Mouse (Mus musculus) MEL (cell line): ENCODE results near the gene Mab21l1. TPM values are rescaled to one million over a fixed set of nuclear protein-coding genes. Genes with fewer than 3 reads are reported as not detected.

Experiments
- DNase-seq: peaks from one replicate; pipeline ENCODE4 v3.0.0; 2011; ENCODE audit warnings: low read depth, low spot score
- H3K27ac ChIP-seq: 2 replicates; pipeline ENCODE4 v1.5.1; 2012; ENCODE audit warnings: low read depth, mild to moderate bottlenecking, control low read depth, low read length, moderate library complexity; ENCODE audit not compliant: control insufficient read depth
- H3K27me3 ChIP-seq, 2 experiments: fragments of 150-350 bp in 1 of 2; sonication (generic) in 1 of 2; 2 replicates each; pipeline ENCODE4 v1.6.1; 2012; ENCODE audit warnings: low read length in 2 of 2, mild to moderate bottlenecking in 2 of 2, improper control_type of control experiment in 1 of 2, moderate library complexity in 1 of 2; ENCODE audit not compliant: insufficient read depth in 2 of 2, control insufficient read depth in 1 of 2
- H3K36me3 ChIP-seq, 2 experiments: 2 replicates each; pipeline ENCODE4 v1.6.1; 2012 to 2014; ENCODE audit warnings: low read length in 2 of 2, improper control_type of control experiment in 1 of 2, inconsistent platforms in 1 of 2, mild to moderate bottlenecking in 1 of 2; ENCODE audit not compliant: insufficient read depth in 2 of 2, control insufficient read depth in 1 of 2
- H3K4me1 ChIP-seq, 2 experiments: fragments of 150-350 bp in 1 of 2; sonication (generic) in 1 of 2; 2 replicates each; pipeline ENCODE4 v1.6.1; 2012; ENCODE audit warnings: low read length in 2 of 2, improper control_type of control experiment in 1 of 2, mild to moderate bottlenecking in 1 of 2; ENCODE audit not compliant: insufficient read depth in 2 of 2, control insufficient read depth in 1 of 2
- H3K4me3 ChIP-seq, 2 experiments: fragments of 150-350 bp in 1 of 2; sonication (generic) in 1 of 2; 2 replicates each; pipeline ENCODE4 v1.5.1; 2012; ENCODE audit warnings: low read depth in 2 of 2, low read length in 2 of 2, mild to moderate bottlenecking in 2 of 2, moderate library complexity in 2 of 2, control low read depth in 1 of 2, improper control_type of control experiment in 1 of 2; ENCODE audit not compliant: control insufficient read depth in 1 of 2, insufficient read depth in 1 of 2
- H3K79me2 ChIP-seq: 2 replicates; pipeline ENCODE4 v1.6.1; 2012; ENCODE audit warnings: mild to moderate bottlenecking, low read length, moderate library complexity; ENCODE audit not compliant: control insufficient read depth, poor library complexity, insufficient read depth
- H3K9ac ChIP-seq: 2 replicates; pipeline ENCODE4 v1.6.1; 2012; ENCODE audit warnings: low read depth, mild to moderate bottlenecking, control low read depth, low read length, moderate library complexity; ENCODE audit not compliant: control insufficient read depth, poor library complexity, severe bottlenecking
- H3K9me3 ChIP-seq: fragments of 150-350 bp; sonication (generic); replicated peaks from 2 replicates; pipeline ENCODE4 v1.6.1; 2012; ENCODE audit warnings: mild to moderate bottlenecking, low read length, improper control_type of control experiment, moderate library complexity; ENCODE audit not compliant: insufficient read depth
- BHLHE40 ChIP-seq: IDR thresholded peaks from 2 replicates; pipeline ENCODE4 v1.6.1; 2012; ENCODE audit warnings: low read depth, mild to moderate bottlenecking, inconsistent platforms, low read length, improper control_type of control experiment, borderline replicate concordance
- CHD1 ChIP-seq: IDR thresholded peaks from 2 replicates; pipeline ENCODE4 v1.6.1; 2012; ENCODE audit warnings: low read depth, mild to moderate bottlenecking, inconsistent platforms, low read length, improper control_type of control experiment
- CHD2 ChIP-seq: IDR thresholded peaks from 2 replicates; pipeline ENCODE4 v1.6.1; 2011; ENCODE audit warnings: low read length, improper control_type of control experiment
- CTCF ChIP-seq, 3 experiments: IDR thresholded peaks in 2 of 3; conservative IDR thresholded peaks in 1 of 3; 2 replicates each; pipeline ENCODE4 v1.5.1; 2011 to 2012; ENCODE audit warnings: low read length in 3 of 3, low read depth in 2 of 3, mild to moderate bottlenecking in 2 of 3, improper control_type of control experiment in 1 of 3, inconsistent platforms in 1 of 3, mixed read lengths in 1 of 3, moderate library complexity in 1 of 3; ENCODE audit not compliant: control insufficient read depth in 1 of 3, insufficient read depth in 1 of 3, poor library complexity in 1 of 3, severe bottlenecking in 1 of 3
- EP300 ChIP-seq, 2 experiments: IDR thresholded peaks; 2 replicates each; pipeline ENCODE4 v1.6.1; 2011; ENCODE audit warnings: improper control_type of control experiment in 2 of 2, low read length in 2 of 2, low read depth in 1 of 2, mild to moderate bottlenecking in 1 of 2
- GABPA ChIP-seq: IDR thresholded peaks from 2 replicates; pipeline ENCODE4 v1.6.1; 2012; ENCODE audit warnings: low read depth, mild to moderate bottlenecking, inconsistent platforms, low read length, improper control_type of control experiment, moderate library complexity
- GATA1 ChIP-seq: IDR thresholded peaks from 2 replicates; pipeline ENCODE4 v1.6.1; 2011; ENCODE audit warnings: low read depth, low read length, improper control_type of control experiment
- KAT2A ChIP-seq: conservative IDR thresholded peaks from 2 replicates; pipeline ENCODE4 v1.6.1; 2012; ENCODE audit warnings: low read depth, low read length, improper control_type of control experiment, inconsistent platforms
- MAZ ChIP-seq: IDR thresholded peaks from 2 replicates; pipeline ENCODE4 v1.6.1; 2012; ENCODE audit warnings: low read depth, mild to moderate bottlenecking, inconsistent platforms, low read length, improper control_type of control experiment
- MEF2A ChIP-seq: IDR thresholded peaks from 2 replicates; pipeline ENCODE4 v1.6.1; 2014; ENCODE audit warnings: low read depth, mild to moderate bottlenecking, inconsistent platforms, low read length, improper control_type of control experiment; ENCODE audit not compliant: poor library complexity, insufficient replicate concordance, severe bottlenecking; ENCODE audit errors: extremely low read depth
- NELFE ChIP-seq: IDR thresholded peaks from 2 replicates; pipeline ENCODE4 v1.6.1; 2011; ENCODE audit warnings: low read depth, low read length, improper control_type of control experiment
- NRF1 ChIP-seq: IDR thresholded peaks from 2 replicates; pipeline ENCODE4 v1.6.1; 2014; ENCODE audit warnings: low read depth, mild to moderate bottlenecking, inconsistent platforms, low read length, improper control_type of control experiment, moderate library complexity; ENCODE audit not compliant: poor library complexity, insufficient read depth, severe bottlenecking
- RAD21 ChIP-seq: IDR thresholded peaks from 2 replicates; pipeline ENCODE4 v1.6.1; 2011; ENCODE audit warnings: mild to moderate bottlenecking, low read depth, low read length, improper control_type of control experiment
- RCOR1 ChIP-seq: IDR thresholded peaks from 2 replicates; pipeline ENCODE4 v1.6.1; 2012; ENCODE audit warnings: low read depth, mild to moderate bottlenecking, inconsistent platforms, low read length, improper control_type of control experiment
- TBP ChIP-seq: IDR thresholded peaks from 2 replicates; pipeline ENCODE4 v1.8.0; 2011; ENCODE audit warnings: low read depth, low read length, improper control_type of control experiment
- UBTF ChIP-seq: IDR thresholded peaks from 2 replicates; pipeline ENCODE4 v1.6.1; 2012; ENCODE audit warnings: low read depth, mild to moderate bottlenecking, inconsistent platforms, low read length, improper control_type of control experiment, moderate library complexity, borderline replicate concordance; ENCODE audit not compliant: insufficient read depth
- ZC3H11A ChIP-seq: IDR thresholded peaks from 2 replicates; pipeline ENCODE4 v1.6.1; 2012; ENCODE audit warnings: low read depth, mild to moderate bottlenecking, inconsistent platforms, low read length, improper control_type of control experiment
- ZKSCAN1 ChIP-seq: IDR thresholded peaks from 2 replicates; pipeline ENCODE4 v1.6.1; 2012; ENCODE audit warnings: low read depth, mild to moderate bottlenecking, inconsistent platforms, low read length, improper control_type of control experiment, moderate library complexity
- ZMIZ1 ChIP-seq: IDR thresholded peaks from 2 replicates; pipeline ENCODE4 v1.6.1; 2012; ENCODE audit warnings: low read depth, mild to moderate bottlenecking, inconsistent platforms, low read length, improper control_type of control experiment, moderate library complexity
- ZNF384 ChIP-seq: IDR thresholded peaks from 2 replicates; pipeline ENCODE4 v1.6.1; 2012; ENCODE audit warnings: low read depth, mild to moderate bottlenecking, inconsistent platforms, low read length, improper control_type of control experiment
- polyA plus RNA-seq, 2 experiments: library from polyadenylated mRNA; stranded (reverse) in 1 of 2; unstranded in 1 of 2; fragments of >175 nt in 1 of 2; fragments of >200 nt in 1 of 2; gene quantifications; 2 replicates each; pipeline versions ENCODE4 v1.2.1 to v1.2.4; 2012; ENCODE audit warnings: low replicate concordance in 2 of 2, low read depth in 1 of 2; ENCODE audit not compliant: insufficient read length in 2 of 2, insufficient read depth in 1 of 2, missing spikeins in 1 of 2
- total RNA-seq: library from RNA; depleted of rRNA; stranded (reverse); fragments of 300-350 nt; gene quantifications from 2 replicates; pipeline ENCODE4 v1.2.3, GENCODE M21; 2012

Mab21l1 gene
- total and polyA plus RNA-seq, 3 experiments, result not detected

- no peak for TF ChIP-seq UBTF
- no peak for TF ChIP-seq KAT2A
- Histone ChIP-seq H3K79me2 (no peaks in the 10 kb centered on the region), H3K9me3 (no peaks in the 10 kb centered on the region), H3K27me3 (no peaks in the 10 kb centered on the region), H3K9ac (no peak overlapping the region), H3K4me3 (no peak overlapping the region), H3K4me1 (no peaks in the 10 kb centered on the region), H3K27ac (no peak overlapping the region), H3K36me3 (no peaks in the 10 kb centered on the region)
- DNase-seq, result no peak
These were observed 40.9 kb upstream of the Mab21l1 start for GRCm38 (mm10) chr3:55741428-55741827.

- no peak overlapping the region for H3K4me3 ChIP-seq
- TF ChIP-seq ZMIZ1 (no peak), CTCF (IDR thresholded peaks at IDR 0.05 in 2 of 3, conservative IDR thresholded peaks at IDR 0.05 in 1 of 3; ENCODE audit: control insufficient read depth in 1 of 3, insufficient read depth in 1 of 3, low read depth in 2 of 3, low read length in 3 of 3, poor library complexity in 1 of 3, severe bottlenecking in 1 of 3) (no peak), MEF2A (no peak), RAD21 (no peak), EP300 (IDR thresholded peaks at IDR 0.05; ENCODE audit: low read depth in 1 of 2, low read length in 2 of 2) (no peak), CHD2 (no peak)
- no peaks in the 10 kb centered on the region for H3K79me2 ChIP-seq
- H3K36me3 ChIP-seq, result no peaks in the 10 kb centered on the region
- DNase-seq, result no peak
- no peaks in the 10 kb centered on the region for H3K4me1 ChIP-seq
- no peaks in the 10 kb centered on the region for H3K9me3 ChIP-seq
- H3K27ac ChIP-seq, result no peak overlapping the region
- no peak overlapping the region for H3K9ac ChIP-seq
- no peaks in the 10 kb centered on the region for H3K27me3 ChIP-seq
These were observed 40.1 kb upstream of the Mab21l1 start for GRCm38 (mm10) chr3:55742218-55742617.

- Histone ChIP-seq H3K27ac (no peak overlapping the region), H3K36me3 (no peaks in the 10 kb centered on the region), H3K9me3 (no peaks in the 10 kb centered on the region), H3K79me2 (no peaks in the 10 kb centered on the region), H3K4me3 (no peak overlapping the region), H3K4me1 (no peaks in the 10 kb centered on the region), H3K9ac (no peak overlapping the region), H3K27me3 (no peaks in the 10 kb centered on the region)
- DNase-seq, result no peak
- TF ChIP-seq GABPA (no peak), NELFE (no peak), CHD1 (no peak), NRF1 (no peak), ZNF384 (no peak), EP300 (IDR thresholded peaks at IDR 0.05; ENCODE audit: low read depth in 1 of 2, low read length in 2 of 2) (no peak), BHLHE40 (no peak), RCOR1 (no peak), GATA1 (no peak), ZC3H11A (no peak), TBP (no peak), MAZ (no peak), UBTF (no peak), ZKSCAN1 (no peak), CTCF (IDR thresholded peaks at IDR 0.05 in 2 of 3, conservative IDR thresholded peaks at IDR 0.05 in 1 of 3; ENCODE audit: control insufficient read depth in 1 of 3, insufficient read depth in 1 of 3, low read depth in 2 of 3, low read length in 3 of 3, poor library complexity in 1 of 3, severe bottlenecking in 1 of 3) (no peak)
These were observed 39.7 kb upstream of the Mab21l1 start for GRCm38 (mm10) chr3:55742654-55743053.
